In the genomic region with DNA sequence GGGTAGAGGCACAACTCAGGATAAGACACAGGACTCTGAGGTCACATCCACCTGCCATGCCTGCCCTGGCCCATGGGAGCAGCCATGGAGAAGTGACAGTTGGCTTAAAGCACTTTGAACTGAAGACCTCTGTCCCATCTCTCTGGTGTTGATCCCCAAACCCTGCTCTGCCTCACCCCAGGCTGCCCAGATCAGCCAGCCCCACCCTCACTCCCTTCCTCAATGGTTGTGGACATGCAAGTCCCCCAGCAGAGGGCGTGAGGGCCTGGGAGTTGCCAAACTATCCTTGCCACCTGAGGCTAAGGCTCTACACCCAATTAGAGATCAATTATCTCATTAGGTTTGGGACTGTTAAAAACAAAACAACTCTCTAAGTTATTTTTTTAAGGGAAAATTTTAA, we compare ENCODE assay signal across 9 mouse cellular contexts. TPM values are rescaled to one million over a fixed set of nuclear protein-coding genes. Genes with fewer than 3 reads are reported as not detected.
A peak's percentile ranks its signal among the peaks of the same experiment; 100 is the strongest.
DNase-seq lines count a peak whose midpoint lies in the region; TF ChIP-seq lines count a peak whose summit lies in the region.
"Had no signal": no experiment of that assay in that cellular context is flagged by ENCODE, and none has a peak within 500 bp of the region (broad histone marks: within the 10 kb centered on the region; RNA-seq: fewer than 3 reads in every experiment).

No protein-coding gene starts in this region.

- peak; percentile 32 to 35 for DNase-seq in adrenal gland, postnatal 36 days
- no peak for DNase-seq in adrenal gland, adult 2 months
- peak; percentile 28 to 44 for DNase-seq in left cerebral cortex, adult 2 months (ENCODE audit: extremely low spot score in 1 of 2, low spot score in 2 of 2)
- no peak for DNase-seq in left cerebral cortex, postnatal 36 days (ENCODE audit: low spot score in 2 of 2)
- DNase-seq in R1 (ENCODE audit: low read depth, low spot score), result peak; percentile 60
- peak; percentile 47 for DNase-seq in induced T-regulatory cell, adult 2 months (ENCODE audit: low read depth)
- DNase-seq in yolk sac, embryonic 10.5 days (ENCODE audit: low spot score), result no peak
- no peak for DNase-seq in adrenal gland, postnatal 10 days

- H3K4me3 ChIP-seq in left cerebral cortex, adult 2 months, result peak overlapping the region; percentile 74
- H3K4me3 ChIP-seq: liver, embryonic 15.5 days had no signal

- peak; percentile 64 for TF ChIP-seq CTCF in left cerebral cortex, adult 2 months (IDR thresholded peaks at IDR 0.05)

- H3K27ac ChIP-seq in left cerebral cortex, adult 2 months, result peak overlapping the region; percentile 50; the same call in 1 of the 2 replicates
- H3K27ac ChIP-seq: liver, embryonic 15.5 days had no signal

- intact Hi-C loops in left cerebral cortex, adult 2 months (cut with DNase I), result no loop called here
- intact Hi-C loops in left cerebral cortex, postnatal 36 days (cut with DNase I), result no loop called here

RNA-seq across cellular contexts. Expression of gene Eef1a2, which starts 3.0 kb away (rescaled TPM):
- total RNA-seq in adrenal gland, postnatal 36 days (2021), result 10 to 100 TPM; 33.0 to 40.3 TPM
- total RNA-seq in adrenal gland, adult 2 months (2021), result 10 to 100 TPM; 44.0 to 65.9 TPM
- polyA plus RNA-seq in adrenal gland, adult 2 months (2012; rRNA removed), result 30.4 and 42.9 TPM in 2 replicates
- total RNA-seq in left cerebral cortex, adult 2 months (2021), result 1,000 to 10,000 TPM; 1,380 to 1,388 TPM
- total RNA-seq in left cerebral cortex, postnatal 36 days (2021), result 1,000 to 10,000 TPM; 1,312 to 1,553 TPM
- 100 to 1,000 TPM in 1 of 2 experiments, 10 to 100 TPM in 1; 69.0 to 168 TPM for total RNA-seq in adrenal gland, postnatal 10 days (2021)
- polyA plus RNA-seq: liver, embryonic 15.5 days had no signal

RNA-seq across cellular contexts. Expression of gene Kcnq2, which starts 18.7 kb away (rescaled TPM):
- 1 to 10 TPM; 3.2 to 4.4 TPM for total RNA-seq in adrenal gland, postnatal 36 days (2021)
- 1 to 10 TPM; 5.2 to 5.4 TPM for total RNA-seq in adrenal gland, adult 2 months (2021)
- polyA plus RNA-seq in adrenal gland, adult 2 months (2012; rRNA removed), result 2.8 and 3.7 TPM in 2 replicates
- 100 to 1,000 TPM; 275 to 280 TPM for total RNA-seq in left cerebral cortex, adult 2 months (2021)
- 100 to 1,000 TPM; 225 to 264 TPM for total RNA-seq in left cerebral cortex, postnatal 36 days (2021)
- 1 to 10 TPM; 4.2 to 8.1 TPM for total RNA-seq in adrenal gland, postnatal 10 days (2021)

RNA-seq across cellular contexts. Expression of gene Ppdpf, which starts 33.2 kb away (rescaled TPM):
- 10 to 100 TPM; 76.6 to 81.8 TPM for total RNA-seq in adrenal gland, postnatal 36 days (2021)
- total RNA-seq in adrenal gland, adult 2 months (2021), result 10 to 100 TPM; 91.1 to 91.9 TPM
- 160 and 197 TPM in 2 replicates for polyA plus RNA-seq in adrenal gland, adult 2 months (2012; rRNA removed)
- total RNA-seq in left cerebral cortex, adult 2 months (2021), result 10 to 100 TPM; 72.8 to 77.8 TPM
- total RNA-seq in left cerebral cortex, postnatal 36 days (2021), result 10 to 100 TPM; 88.3 to 97.9 TPM
- total RNA-seq in adrenal gland, postnatal 10 days (2021), result 10 to 100 TPM; 88.6 to 92.3 TPM

RNA-seq across cellular contexts. Expression of gene Ptk6, which starts 48.8 kb away (rescaled TPM):
- not detected for total RNA-seq in adrenal gland, postnatal 36 days (2021)
- total RNA-seq in adrenal gland, adult 2 months (2021), result under 1 TPM in 1 of 2 experiments, not detected in 1; 0.07 TPM
- 0.02 TPM in 1 of 2 replicates, not detected in the other for polyA plus RNA-seq in adrenal gland, adult 2 months (2012; rRNA removed)
- under 1 TPM in 1 of 2 experiments, not detected in 1; 0.11 TPM for total RNA-seq in left cerebral cortex, adult 2 months (2021)
- not detected for total RNA-seq in left cerebral cortex, postnatal 36 days (2021)
- under 1 TPM; 0.06 to 0.12 TPM for total RNA-seq in adrenal gland, postnatal 10 days (2021)

RNA-seq across cellular contexts. Expression of gene Srms, which starts 59.1 kb away (rescaled TPM):
- under 1 TPM; 0.53 to 0.66 TPM for total RNA-seq in adrenal gland, postnatal 36 days (2021)
- total RNA-seq in adrenal gland, adult 2 months (2021), result 1 to 10 TPM in 1 of 2 experiments, under 1 TPM in 1; 0.66 to 1.3 TPM
- polyA plus RNA-seq in adrenal gland, adult 2 months (2012; rRNA removed), result 1.1 and 1.4 TPM in 2 replicates
- total RNA-seq in left cerebral cortex, adult 2 months (2021), result under 1 TPM; 0.25 to 0.26 TPM
- under 1 TPM; 0.25 to 0.50 TPM for total RNA-seq in left cerebral cortex, postnatal 36 days (2021)
- under 1 TPM; 0.30 to 0.36 TPM for total RNA-seq in adrenal gland, postnatal 10 days (2021)

Comparison
In these comparisons a context has a peak if more than half of its experiments do, and no peak if none do; other contexts are left out.
1. DNase-seq: peak in adrenal gland, postnatal 36 days (2 of 2), left cerebral cortex, adult 2 months (2 of 2), R1 (single experiment) and induced T-regulatory cell, adult 2 months (single experiment); none in adrenal gland, adult 2 months (single experiment), left cerebral cortex, postnatal 36 days (0 of 2), yolk sac, embryonic 10.5 days (single experiment) and adrenal gland, postnatal 10 days (single experiment).
2. RNA of gene Eef1a2, which starts 3.0 kb away (total RNA-seq): 1,312 to 1,553 TPM in left cerebral cortex, postnatal 36 days and 1,380 to 1,388 TPM in left cerebral cortex, adult 2 months; 69.0 to 168 TPM in adrenal gland, postnatal 10 days, 44.0 to 65.9 TPM in adrenal gland, adult 2 months and 33.0 to 40.3 TPM in adrenal gland, postnatal 36 days; every median in the first group is over 4 times any median in the second.
3. RNA of gene Kcnq2, which starts 18.7 kb away (total RNA-seq): 275 to 280 TPM in left cerebral cortex, adult 2 months and 225 to 264 TPM in left cerebral cortex, postnatal 36 days; 4.2 to 8.1 TPM in adrenal gland, postnatal 10 days, 5.2 to 5.4 TPM in adrenal gland, adult 2 months and 3.2 to 4.4 TPM in adrenal gland, postnatal 36 days; every median in the first group is over 10 times any median in the second.